Mouse (Mus musculus) myocyte (in vitro differentiated cells): ENCODE results near the gene Vstm5. TPM values are rescaled to one million over a fixed set of nuclear protein-coding genes. Genes with fewer than 3 reads are reported as not detected.
A peak's percentile ranks its signal among the peaks of the same experiment; 100 is the strongest.
"Not testable (repeated sequence)": the region's sequence is repeated elsewhere in the genome, so short reads cannot be mapped to it uniquely, and the experiment has no call there.

Experiments
- H3K27me3 ChIP-seq: one replicate; pipeline ENCODE4 v1.6.1; 2011; ENCODE audit not compliant: control insufficient read depth, insufficient read depth, insufficient read length
- H3K36me3 ChIP-seq: one replicate; pipeline ENCODE4 v1.6.1; 2011; ENCODE audit not compliant: control insufficient read depth, insufficient read depth
- H3K4me2 ChIP-seq: one replicate; pipeline ENCODE4 v1.6.1; 2011; ENCODE audit warnings: low read depth, control low read depth
- H3K4me3 ChIP-seq: one replicate; pipeline ENCODE4 v1.5.1; 2011; ENCODE audit warnings: mild to moderate bottlenecking, control low read depth, moderate library complexity
- H3K79me2 ChIP-seq: one replicate; pipeline ENCODE4 v1.6.1; 2011; ENCODE audit not compliant: control insufficient read depth, insufficient read depth
- H3ac ChIP-seq: one replicate; pipeline ENCODE4 v1.6.1; 2011; ENCODE audit not compliant: control insufficient read depth, insufficient read length
- CEBPB ChIP-seq: IDR thresholded peaks from 2 replicates; pipeline ENCODE4 v1.6.1; 2011; ENCODE audit warnings: mild to moderate bottlenecking, moderate library complexity; ENCODE audit not compliant: poor library complexity, insufficient read depth, severe bottlenecking
- E2F4 ChIP-seq: IDR thresholded peaks from one replicate; pipeline ENCODE4 v1.6.1; 2011; ENCODE audit warnings: mild to moderate bottlenecking, control low read depth, moderate library complexity; ENCODE audit not compliant: insufficient read depth
- MAX ChIP-seq: IDR thresholded peaks from one replicate; pipeline ENCODE4 v1.6.1; 2011; ENCODE audit warnings: low read depth, mild to moderate bottlenecking, control low read depth
- MYOD1 ChIP-seq, 3 experiments: IDR thresholded peaks; one replicate each; pipeline ENCODE4 v1.6.1; 2011; ENCODE audit warnings: control low read depth in 2 of 3, low read depth in 2 of 3, mild to moderate bottlenecking in 2 of 3, moderate library complexity in 1 of 3; ENCODE audit not compliant: insufficient read length in 2 of 3, control insufficient read depth in 1 of 3
- MYOG ChIP-seq, 3 experiments: IDR thresholded peaks; one replicate each; pipeline ENCODE4 v1.6.1; 2011; ENCODE audit warnings: control low read depth in 2 of 3, low read depth in 2 of 3, mild to moderate bottlenecking in 2 of 3; ENCODE audit not compliant: insufficient read length in 2 of 3, control insufficient read depth in 1 of 3, insufficient read depth in 1 of 3
- POLR2A ChIP-seq: IDR thresholded peaks from one replicate; pipeline ENCODE4 v1.6.1; 2011; ENCODE audit warnings: low read depth, mild to moderate bottlenecking, control low read depth, moderate library complexity; ENCODE audit not compliant: insufficient read length
- POLR2AphosphoS2 ChIP-seq: IDR thresholded peaks from one replicate; pipeline ENCODE4 v1.6.1; 2011; ENCODE audit warnings: low read depth, control low read depth; ENCODE audit not compliant: insufficient read length
- REST ChIP-seq: IDR thresholded peaks from one replicate; pipeline ENCODE4 v1.6.1; 2011; ENCODE audit warnings: mild to moderate bottlenecking, control low read depth, moderate library complexity; ENCODE audit not compliant: insufficient read depth, insufficient read length
- SRF ChIP-seq: IDR thresholded peaks from one replicate; pipeline ENCODE4 v1.6.1; 2011; ENCODE audit warnings: low read depth; ENCODE audit not compliant: control insufficient read depth, insufficient read length
- TCF12 ChIP-seq: IDR thresholded peaks from one replicate; pipeline ENCODE4 v1.6.1; 2011; ENCODE audit warnings: mild to moderate bottlenecking, control low read depth; ENCODE audit not compliant: poor library complexity, insufficient read depth, severe bottlenecking
- TCF3 ChIP-seq: IDR thresholded peaks from one replicate; pipeline ENCODE4 v1.6.1; 2011; ENCODE audit warnings: low read depth, control low read depth; ENCODE audit not compliant: insufficient read length
- USF1 ChIP-seq: IDR thresholded peaks from one replicate; pipeline ENCODE4 v1.6.1; 2011; ENCODE audit warnings: low read depth, mild to moderate bottlenecking, control low read depth, moderate library complexity
- polyA plus RNA-seq: library from polyadenylated mRNA; unstranded; fragments of >200 nt; fragmentation: generic; extraction: Trizol; gene quantifications from one replicate; pipeline ENCODE4 v1.2.1, GENCODE M21; 2012; ENCODE audit warnings: missing spikeins

The Vstm5 gene
- polyA plus RNA-seq, 1 experiment, result not detected

- Histone ChIP-seq H3K4me3 (no peak overlapping the region), H3K4me2 (no peak overlapping the region), H3K27me3 (no peaks in the 10 kb centered on the region), H3ac (no peak overlapping the region), H3K36me3 (no peaks in the 10 kb centered on the region), H3K79me2 (peaks cover 10% of the 10 kb centered on the region)
- peak in 2 of 3 experiments; percentile 38 to 73 for TF ChIP-seq MYOG (IDR thresholded peaks at IDR 0.05; ENCODE audit: control insufficient read depth in 1 of 3, insufficient read depth in 1 of 3, insufficient read length in 2 of 3, low read depth in 2 of 3)
- no peak for TF ChIP-seq CEBPB
- peak in 2 of 3 experiments; percentile 47 for TF ChIP-seq MYOD1 (IDR thresholded peaks at IDR 0.05; ENCODE audit: control insufficient read depth in 1 of 3, insufficient read length in 2 of 3, low read depth in 2 of 3)
Observed at GRCm38 (mm10) chr9:15301399-15301798, 62.6 kb downstream of the Vstm5 start.

- H3K27me3 ChIP-seq, H3K4me3 ChIP-seq, H3K4me2 ChIP-seq, H3K36me3 ChIP-seq, H3ac ChIP-seq: not testable (repeated sequence)
- peaks cover 16% of the 10 kb centered on the region for H3K79me2 ChIP-seq
Observed at GRCm38 (mm10) chr9:15302006-15302405, 63.2 kb downstream of the Vstm5 start.

- no peak overlapping the region for H3K4me3 ChIP-seq
- no peak overlapping the region for H3ac ChIP-seq
- peaks cover 6% of the 10 kb centered on the region for H3K36me3 ChIP-seq
- H3K27me3 ChIP-seq, result no peaks in the 10 kb centered on the region
- TF ChIP-seq MAX, result no peak
- no peak for TF ChIP-seq POLR2A
- TF ChIP-seq MYOD1 (IDR thresholded peaks at IDR 0.05; ENCODE audit: control insufficient read depth in 1 of 3, insufficient read length in 2 of 3, low read depth in 2 of 3), result no peak
- no peak for TF ChIP-seq MYOG (IDR thresholded peaks at IDR 0.05; ENCODE audit: control insufficient read depth in 1 of 3, insufficient read depth in 1 of 3, insufficient read length in 2 of 3, low read depth in 2 of 3)
- TF ChIP-seq POLR2AphosphoS2, result no peak
- no peak for TF ChIP-seq REST
- TF ChIP-seq TCF3, result no peak
- TF ChIP-seq E2F4, result no peak
- no peak for TF ChIP-seq SRF
- no peak for TF ChIP-seq TCF12
- no peak for TF ChIP-seq CEBPB
- TF ChIP-seq USF1, result no peak
- peaks cover 25% of the 10 kb centered on the region for H3K79me2 ChIP-seq
- no peak overlapping the region for H3K4me2 ChIP-seq
Observed at GRCm38 (mm10) chr9:15302881-15303280, 64.0 kb downstream of the Vstm5 start.

GRCm38 (mm10) chr9:15305503-15306397 lies 66.9 kb downstream of the Vstm5 start, which contains the start of gene Taf1d:
Gene Taf1d (plus strand): TSS chr9:15306214.
- TF ChIP-seq MYOG (IDR thresholded peaks at IDR 0.05; ENCODE audit: control insufficient read depth in 1 of 3, insufficient read depth in 1 of 3, insufficient read length in 2 of 3, low read depth in 2 of 3) (peak in 1 of 3 experiments; percentile 19), POLR2A (peak; percentile 89), SRF (peak; percentile 30), POLR2AphosphoS2 (peak; percentile 93), USF1 (no peak)
- peak within 1 kb of the TSS; percentile 96 for H3K4me2 ChIP-seq
- H3K4me3 ChIP-seq, result peak within 1 kb of the TSS; percentile 72
- H3K36me3 ChIP-seq, result peaks cover 33% of the 10 kb centered on the region
- peaks cover 49% of the 10 kb centered on the region for H3K79me2 ChIP-seq
- H3ac ChIP-seq, result peak within 1 kb of the TSS; percentile 72
- no peaks in the 10 kb centered on the region for H3K27me3 ChIP-seq

GRCm38 (mm10) chr9:15306398-15307119 lies 67.7 kb downstream of the Vstm5 start, which contains the start of gene 4931406C07Rik:
Gene 4931406C07Rik (minus strand): TSS chr9:15306448.
- Histone ChIP-seq H3K27me3 (no peaks in the 10 kb centered on the region), H3K79me2 (peaks cover 49% of the 10 kb centered on the region), H3K4me2 (peak within 1 kb of the TSS; percentile 96), H3K36me3 (peaks cover 39% of the 10 kb centered on the region), H3ac (peak within 1 kb of the TSS; percentile 72), H3K4me3 (peak within 1 kb of the TSS; percentile 72)
- peak; percentile 43 for TF ChIP-seq USF1
- TF ChIP-seq POLR2A, result no peak
- no peak for TF ChIP-seq MYOD1 (IDR thresholded peaks at IDR 0.05; ENCODE audit: control insufficient read depth in 1 of 3, insufficient read length in 2 of 3, low read depth in 2 of 3)
- no peak for TF ChIP-seq MYOG (IDR thresholded peaks at IDR 0.05; ENCODE audit: control insufficient read depth in 1 of 3, insufficient read depth in 1 of 3, insufficient read length in 2 of 3, low read depth in 2 of 3)
- no peak for TF ChIP-seq CEBPB
- TF ChIP-seq MAX, result no peak
- TF ChIP-seq TCF12, result no peak
